Mouse (Mus musculus) embryo, embryonic 11 days (tissue): Measurements from ENCODE around the gene Gm11007.
"Not testable (repeated sequence)": the region's sequence is repeated elsewhere in the genome, so short reads cannot be mapped to it uniquely, and the experiment has no call there.

Experiments
- DNase-seq: peaks from one replicate; pipeline ENCODE4 v3.0.0-alpha.2; 2015

Gene Gm11007

GRCm38 (mm10) chr2:175643678-175644077, at the start of gene Gm11007:
Gene Gm11007 (plus strand): TSS chr2:175643978.
- not testable (repeated sequence) for DNase-seq
